Mouse (Mus musculus): ENCODE measurements at regions not wholly inside any gene's neighbourhood (a gene's known extent, or its start where the extent isn't known, plus 50 kb on each side); places are given as distances from the start of the nearest gene placed in this dataset.

DNA sequence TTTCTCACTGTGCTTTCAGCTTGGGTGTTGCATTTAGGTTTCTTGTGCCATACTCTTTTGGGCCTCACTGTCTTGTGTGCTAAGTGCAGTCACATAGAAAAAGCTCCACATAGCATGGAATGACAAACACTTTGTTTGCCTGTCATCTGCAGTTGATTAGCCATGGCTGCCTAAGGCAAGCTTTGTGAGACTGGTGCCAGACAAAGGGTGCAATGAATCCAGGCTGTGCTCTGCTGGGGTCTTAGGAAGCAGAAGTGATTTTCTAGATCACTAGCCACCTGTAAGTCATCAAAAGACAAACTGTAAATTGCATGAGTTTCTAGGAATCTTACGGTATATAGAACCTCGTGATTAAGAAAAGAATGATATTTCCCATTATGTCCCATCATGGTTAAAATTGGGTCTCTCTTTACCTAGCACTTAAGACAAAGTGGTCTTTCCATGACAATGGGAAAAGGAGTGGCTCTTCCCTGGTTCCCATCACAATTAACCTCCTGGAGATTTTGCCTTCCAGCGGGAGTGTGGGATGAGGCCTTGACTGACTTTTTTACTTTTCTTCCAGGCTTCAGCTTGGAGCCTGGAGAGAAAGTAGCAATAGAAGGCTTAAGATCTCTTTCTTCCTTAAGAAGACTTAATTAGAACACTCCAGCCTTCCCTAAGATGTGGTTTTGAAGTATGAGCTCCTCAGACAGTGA lies 144.2 kb upstream of the Ntf3 start:
- H3K27ac ChIP-seq (ENCODE audit: insufficient read depth, low read depth), result no peak overlapping the region

DNA sequence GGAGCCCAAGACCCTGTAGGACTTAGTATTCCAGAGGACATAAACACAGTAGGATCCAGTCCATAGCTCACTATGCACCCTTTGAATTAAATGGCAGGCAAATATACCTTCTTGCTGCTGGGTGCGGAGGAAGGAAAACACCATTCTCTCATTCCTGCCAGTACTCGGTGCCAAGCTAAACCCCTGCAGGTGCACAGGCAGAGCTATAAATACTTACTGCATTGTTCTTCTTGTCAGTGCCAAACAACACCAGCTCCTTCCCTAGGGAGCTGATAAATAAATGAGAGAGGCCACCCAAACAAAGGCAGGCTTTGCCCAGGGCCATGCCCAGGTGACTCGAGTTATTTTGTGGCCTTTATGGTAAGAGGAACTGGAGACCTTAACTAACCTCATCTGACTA lies 136.4 kb upstream of the Ntf3 start:
- no peak for TF ChIP-seq USF1 (IDR thresholded peaks at IDR 0.05; ENCODE audit: low read depth, low read length)
- TF ChIP-seq KAT2A (IDR thresholded peaks at IDR 0.05; ENCODE audit: insufficient replicate concordance, low read length), result no peak
- TF ChIP-seq NELFE (IDR thresholded peaks at IDR 0.05; ENCODE audit: low read depth, low read length), result no peak
- no peak for TF ChIP-seq TCF12 (IDR thresholded peaks at IDR 0.05; ENCODE audit: low read depth, low read length)
- TF ChIP-seq ETS1 (conservative IDR thresholded peaks at IDR 0.05; ENCODE audit: low read depth, low read length), result no peak
- TF ChIP-seq JUND (conservative IDR thresholded peaks at IDR 0.05; ENCODE audit: low read depth, low read length), result no peak
- no peak for TF ChIP-seq PAX5 (IDR thresholded peaks at IDR 0.05; ENCODE audit: low read length)
- TF ChIP-seq CHD1 (IDR thresholded peaks at IDR 0.05; ENCODE audit: low read depth, low read length), result no peak
- TF ChIP-seq E2F4 (IDR thresholded peaks at IDR 0.05; ENCODE audit: insufficient replicate concordance, low read depth, low read length), result no peak
- TF ChIP-seq ZKSCAN1 (IDR thresholded peaks at IDR 0.05; ENCODE audit: borderline replicate concordance, low read depth, low read length), result no peak
- TF ChIP-seq ELF1 (IDR thresholded peaks at IDR 0.05; ENCODE audit: low read depth, low read length), result no peak
- TF ChIP-seq BHLHE40 (IDR thresholded peaks at IDR 0.05; ENCODE audit: low read depth, low read length), result no peak
- TF ChIP-seq RCOR1 (conservative IDR thresholded peaks at IDR 0.05; ENCODE audit: low read depth, low read length), result no peak
- no peak for TF ChIP-seq POLR2AphosphoS2 (IDR thresholded peaks at IDR 0.05; ENCODE audit: low read depth, low read length)
- no peak for TF ChIP-seq TBP (conservative IDR thresholded peaks at IDR 0.05; ENCODE audit: low read depth, low read length)
- TF ChIP-seq CHD2 (IDR thresholded peaks at IDR 0.05; ENCODE audit: low read length), result no peak
- no peak for TF ChIP-seq MYC (IDR thresholded peaks at IDR 0.05; ENCODE audit: low read depth, low read length)
- Histone ChIP-seq H3K36me3 (replicated peaks in 1 of 2; ENCODE audit: control insufficient read depth in 1 of 2, insufficient read depth in 1 of 2, low read length in 1 of 2) (no peaks in the 10 kb centered on the region), H3K4me2 (ENCODE audit: insufficient read depth, low read depth, poor library complexity, severe bottlenecking) (no peak overlapping the region), H3K79me2 (replicated peaks; ENCODE audit: control insufficient read depth, extremely low read depth, insufficient read depth, poor library complexity, severe bottlenecking) (no peaks in the 10 kb centered on the region), H3K4me1 (ENCODE audit: control insufficient read depth in 1 of 2, insufficient read depth in 2 of 2) (peaks cover 0 to 7% of the 10 kb centered on the region in 2 experiments; a peak in 2 of 4 replicates), H3K9me3 (replicated peaks; ENCODE audit: low read length) (no peaks in the 10 kb centered on the region), H3K4me3 (replicated peaks in 1 of 3; ENCODE audit: low read depth in 2 of 3, low read length in 2 of 3, poor library complexity in 1 of 3) (no peak overlapping the region), H3K9ac (ENCODE audit: insufficient read depth, low read depth) (no peak overlapping the region), H3K27ac (ENCODE audit: insufficient read depth, low read depth) (no peak overlapping the region), H3K27me3 (replicated peaks) (peaks cover 72% of the 10 kb centered on the region)
- in situ Hi-C loops (cut with MboI; ENCODE audit: low pct_ligation_motif_present, low pct_unique_long_range_greater_than_20kb, low sequenced_read_pairs), result no loop called here
- no peak for DNase-seq (ENCODE audit: extremely low read depth)
- dilution Hi-C loops (cut with MboI; ENCODE audit: extremely low pct_ligation_motif_present, extremely low pct_unique_long_range_greater_than_20kb, low sequenced_read_pairs), result no loop called here

More for the DNA sequence above, 144.2 kb upstream of the Ntf3 start:
- TF ChIP-seq MXI1 (IDR thresholded peaks at IDR 0.05; ENCODE audit: low read depth, low read length) (no peak), ZNF384 (IDR thresholded peaks at IDR 0.05; ENCODE audit: low read depth, low read length) (no peak), SIN3A (IDR thresholded peaks at IDR 0.05; ENCODE audit: low read length) (no peak), NELFE (IDR thresholded peaks at IDR 0.05; ENCODE audit: low read depth, low read length) (no peak), JUND (conservative IDR thresholded peaks at IDR 0.05; ENCODE audit: low read depth, low read length) (no peak), ZC3H11A (IDR thresholded peaks at IDR 0.05; ENCODE audit: low read depth, low read length) (no peak), USF2 (conservative IDR thresholded peaks at IDR 0.05; ENCODE audit: low read depth, low read length) (no peak), CHD1 (IDR thresholded peaks at IDR 0.05; ENCODE audit: low read depth, low read length) (no peak), MYC (IDR thresholded peaks at IDR 0.05; ENCODE audit: low read depth, low read length) (no peak), ZMIZ1 (IDR thresholded peaks at IDR 0.05; ENCODE audit: low read depth, low read length) (no peak), IRF4 (IDR thresholded peaks at IDR 0.05; ENCODE audit: low read depth, low read length) (no peak), CTCF (conservative IDR thresholded peaks at IDR 0.05 in 1 of 2, IDR thresholded peaks at IDR 0.05 in 1 of 2; ENCODE audit: low read depth in 2 of 2, low read length in 2 of 2) (no peak), ETS1 (conservative IDR thresholded peaks at IDR 0.05; ENCODE audit: low read depth, low read length) (no peak), EP300 (IDR thresholded peaks at IDR 0.05; ENCODE audit: low read length) (no peak), TCF12 (IDR thresholded peaks at IDR 0.05; ENCODE audit: low read depth, low read length) (no peak), TBP (conservative IDR thresholded peaks at IDR 0.05; ENCODE audit: low read depth, low read length) (no peak), NRF1 (IDR thresholded peaks at IDR 0.05; ENCODE audit: low read depth, low read length) (no peak)
- Histone ChIP-seq H3K79me2 (replicated peaks; ENCODE audit: control insufficient read depth, extremely low read depth, insufficient read depth, poor library complexity, severe bottlenecking) (no peaks in the 10 kb centered on the region), H3K9ac (ENCODE audit: insufficient read depth, low read depth) (no peak overlapping the region), H3K36me3 (replicated peaks in 1 of 2; ENCODE audit: control insufficient read depth in 1 of 2, insufficient read depth in 1 of 2, low read length in 1 of 2) (no peaks in the 10 kb centered on the region), H3K9me3 (replicated peaks; ENCODE audit: low read length) (no peaks in the 10 kb centered on the region), H3K4me2 (ENCODE audit: insufficient read depth, low read depth, poor library complexity, severe bottlenecking) (no peak overlapping the region), H3K27me3 (replicated peaks) (peaks cover 29% of the 10 kb centered on the region), H3K4me3 (replicated peaks in 1 of 3; ENCODE audit: low read depth in 2 of 3, low read length in 2 of 3, poor library complexity in 1 of 3) (no peak overlapping the region), H3K4me1 (ENCODE audit: control insufficient read depth in 1 of 2, insufficient read depth in 2 of 2) (peaks cover 0 to 7% of the 10 kb centered on the region in 2 experiments; a peak in 2 of 4 replicates)
- in situ Hi-C loops (cut with MboI; ENCODE audit: low pct_ligation_motif_present, low pct_unique_long_range_greater_than_20kb, low sequenced_read_pairs) (no loop called here), dilution Hi-C loops (cut with MboI; ENCODE audit: extremely low pct_ligation_motif_present, extremely low pct_unique_long_range_greater_than_20kb, low sequenced_read_pairs) (no loop called here)
- no peak for DNase-seq (ENCODE audit: extremely low read depth)

Measured in CH12.LX (cell line).